Mouse (Mus musculus): ENCODE measurements around the gene Coq3. TPM values are rescaled to one million over a fixed set of nuclear protein-coding genes. Genes with fewer than 3 reads are reported as not detected.
A peak's percentile ranks its signal among the peaks of the same experiment; 100 is the strongest.

Coq3 gene
- 6.6 and 6.9 TPM in 2 replicates for polyA plus RNA-seq (2012; rRNA removed)

GRCm38 (mm10) chr4:21879565-21880220 lies at the start of gene Coq3:
Gene Coq3 (plus strand): TSS chr4:21879673.
- TF ChIP-seq POLR2A (IDR thresholded peaks at IDR 0.05; ENCODE audit: borderline replicate concordance, extremely low read depth, insufficient read depth, insufficient read length, poor library complexity, severe bottlenecking) (no peak; the same call in 1 of the 2 replicates), CTCF (IDR thresholded peaks at IDR 0.05; ENCODE audit: borderline replicate concordance, extremely low read depth, insufficient read depth, insufficient read length) (no peak)
- peak; percentile 93 for DNase-seq (ENCODE audit: low read depth)

- TF ChIP-seq CTCF (IDR thresholded peaks at IDR 0.05; ENCODE audit: borderline replicate concordance, extremely low read depth, insufficient read depth, insufficient read length) (no peak), POLR2A (IDR thresholded peaks at IDR 0.05; ENCODE audit: borderline replicate concordance, extremely low read depth, insufficient read depth, insufficient read length, poor library complexity, severe bottlenecking) (no peak)
- no peak for DNase-seq (ENCODE audit: low read depth)
These were observed 46.6 kb upstream of the Coq3 start for GRCm38 (mm10) chr4:21832844-21833243.

GRCm38 (mm10) chr4:21847481-21848286 lies 31.8 kb upstream of the Coq3 start, which contains the start of gene Pnisr:
Gene Pnisr (plus strand): TSS chr4:21847583.
- TF ChIP-seq CTCF (IDR thresholded peaks at IDR 0.05; ENCODE audit: borderline replicate concordance, extremely low read depth, insufficient read depth, insufficient read length): peak; percentile 88
- TF ChIP-seq POLR2A (IDR thresholded peaks at IDR 0.05; ENCODE audit: borderline replicate concordance, extremely low read depth, insufficient read depth, insufficient read length, poor library complexity, severe bottlenecking): 0 out of 2 replicates have a peak, but pooled peaks have one; percentile 27

GRCm38 (mm10) chr4:21848287-21848630 lies 31.2 kb upstream of the Coq3 start:
- DNase-seq (ENCODE audit: low read depth): peak; percentile 96
- TF ChIP-seq CTCF (IDR thresholded peaks at IDR 0.05; ENCODE audit: borderline replicate concordance, extremely low read depth, insufficient read depth, insufficient read length) (no peak), POLR2A (IDR thresholded peaks at IDR 0.05; ENCODE audit: borderline replicate concordance, extremely low read depth, insufficient read depth, insufficient read length, poor library complexity, severe bottlenecking) (peak; percentile 11; the same call in 1 of the 2 replicates)

More at GRCm38 (mm10) chr4:21847481-21848286, 31.8 kb upstream of the Coq3 start, which contains the start of gene Pnisr:
- peak; percentile 99 for DNase-seq (ENCODE audit: low read depth)

- DNase-seq (ENCODE audit: low read depth): no peak
- TF ChIP-seq POLR2A (IDR thresholded peaks at IDR 0.05; ENCODE audit: borderline replicate concordance, extremely low read depth, insufficient read depth, insufficient read length, poor library complexity, severe bottlenecking) (no peak), CTCF (IDR thresholded peaks at IDR 0.05; ENCODE audit: borderline replicate concordance, extremely low read depth, insufficient read depth, insufficient read length) (no peak)
These were observed 22.0 kb upstream of the Coq3 start for GRCm38 (mm10) chr4:21857481-21857880.

GRCm38 (mm10) chr4:21865226-21865625 lies 14.2 kb upstream of the Coq3 start:
- no peak for TF ChIP-seq CTCF (IDR thresholded peaks at IDR 0.05; ENCODE audit: borderline replicate concordance, extremely low read depth, insufficient read depth, insufficient read length)
- no peak for TF ChIP-seq POLR2A (IDR thresholded peaks at IDR 0.05; ENCODE audit: borderline replicate concordance, extremely low read depth, insufficient read depth, insufficient read length, poor library complexity, severe bottlenecking)
- no peak for DNase-seq (ENCODE audit: low read depth)

- peak; percentile 24 for DNase-seq (ENCODE audit: low read depth)
- no peak for TF ChIP-seq POLR2A (IDR thresholded peaks at IDR 0.05; ENCODE audit: borderline replicate concordance, extremely low read depth, insufficient read depth, insufficient read length, poor library complexity, severe bottlenecking)
- no peak for TF ChIP-seq CTCF (IDR thresholded peaks at IDR 0.05; ENCODE audit: borderline replicate concordance, extremely low read depth, insufficient read depth, insufficient read length)
These were observed 697 bp upstream of the Coq3 start for GRCm38 (mm10) chr4:21878776-21879175.

- DNase-seq (ENCODE audit: low read depth): no peak
- TF ChIP-seq POLR2A (IDR thresholded peaks at IDR 0.05; ENCODE audit: borderline replicate concordance, extremely low read depth, insufficient read depth, insufficient read length, poor library complexity, severe bottlenecking): no peak
- TF ChIP-seq CTCF (IDR thresholded peaks at IDR 0.05; ENCODE audit: borderline replicate concordance, extremely low read depth, insufficient read depth, insufficient read length): no peak
These were observed 3.3 kb downstream of the Coq3 start for GRCm38 (mm10) chr4:21882806-21883205.

- DNase-seq (ENCODE audit: low read depth): no peak
- no peak for TF ChIP-seq POLR2A (IDR thresholded peaks at IDR 0.05; ENCODE audit: borderline replicate concordance, extremely low read depth, insufficient read depth, insufficient read length, poor library complexity, severe bottlenecking)
- no peak for TF ChIP-seq CTCF (IDR thresholded peaks at IDR 0.05; ENCODE audit: borderline replicate concordance, extremely low read depth, insufficient read depth, insufficient read length)
These were observed 6.4 kb downstream of the Coq3 start for GRCm38 (mm10) chr4:21885831-21886230.

GRCm38 (mm10) chr4:21930971-21931771 lies 51.7 kb downstream of the Coq3 start, which contains the start of gene Faxc:
Gene Faxc (plus strand): TSS chr4:21931329.
- TF ChIP-seq POLR2A (IDR thresholded peaks at IDR 0.05; ENCODE audit: borderline replicate concordance, extremely low read depth, insufficient read depth, insufficient read length, poor library complexity, severe bottlenecking): peak; percentile 94
- TF ChIP-seq CTCF (IDR thresholded peaks at IDR 0.05; ENCODE audit: borderline replicate concordance, extremely low read depth, insufficient read depth, insufficient read length): no peak
- peak; percentile 85 for DNase-seq (ENCODE audit: low read depth)
